Mouse (Mus musculus) liver, embryonic 16.5 days (tissue): ENCODE results near the gene Medag. TPM values are rescaled to one million over a fixed set of nuclear protein-coding genes. Genes with fewer than 3 reads are reported as not detected.

Experiments
- polyA plus RNA-seq: library from polyadenylated mRNA; unstranded; fragments of >200 nt; fragmentation: Nextera tagmentation; extraction: Ambion mirVana; gene quantifications from 2 replicates; pipeline ENCODE4 v1.2.1, GENCODE M21; 2015

Gene Medag
- polyA plus RNA-seq, 1 experiment from 2014 or later = 0.19 TPM

Other genes starting within 250 kb of the Medag start
- 16.1 and 17.2 TPM in 2 replicates for gene Uspl1, start 227.4 kb upstream of the Medag start, polyA plus RNA-seq
- 379 and 433 TPM in 2 replicates for gene Hmgb1, start 227.3 kb upstream of the Medag start, polyA plus RNA-seq
- gene Alox5ap, start 147.0 kb upstream of the Medag start, polyA plus RNA-seq = 47.5 and 49.0 TPM in 2 replicates
- not detected in 2 replicates for gene Tex26, start 27.9 kb downstream of the Medag start, polyA plus RNA-seq
- not detected in 2 replicates for gene Wdr95, start 116.9 kb downstream of the Medag start, polyA plus RNA-seq
- gene Hsph1, start 224.6 kb downstream of the Medag start, polyA plus RNA-seq = 19.4 and 20.8 TPM in 2 replicates